Mouse (Mus musculus) ES-E14 (cell line): ENCODE data around the gene Vash1. TPM values are rescaled to one million over a fixed set of nuclear protein-coding genes. Genes with fewer than 3 reads are reported as not detected.

Experiments
- DNase-seq: peaks from one replicate; pipeline ENCODE4 v3.0.0-alpha.2; 2013; ENCODE audit warnings: low read depth, low spot score
- H3K27ac ChIP-seq: 2 replicates; pipeline ENCODE4 v1.5.1; 2012; ENCODE audit warnings: low read depth, mild to moderate bottlenecking, low read length, moderate library complexity, mixed read lengths; ENCODE audit not compliant: poor library complexity, insufficient read depth, severe bottlenecking
- H3K36me3 ChIP-seq: 2 replicates; pipeline ENCODE4 v1.6.1; 2012; ENCODE audit warnings: mild to moderate bottlenecking, low read length, moderate library complexity, mixed read lengths; ENCODE audit not compliant: control insufficient read depth, poor library complexity, insufficient read depth, severe bottlenecking
- H3K4me1 ChIP-seq, 2 experiments: fragments of 150-350 bp in 1 of 2; sonication (generic) in 1 of 2; 2 replicates each; pipeline ENCODE4 v1.6.1; 2012; ENCODE audit warnings: low read length in 2 of 2, mild to moderate bottlenecking in 1 of 2, mixed read lengths in 1 of 2; ENCODE audit not compliant: control insufficient read depth in 2 of 2, insufficient read depth in 2 of 2, poor library complexity in 1 of 2
- H3K4me3 ChIP-seq, 2 experiments: fragments of 150-350 bp in 1 of 2; sonication (generic) in 1 of 2; 2 replicates each; pipeline ENCODE4 v1.5.1; 2012; ENCODE audit warnings: low read length in 2 of 2, low read depth in 1 of 2, mild to moderate bottlenecking in 1 of 2, mixed read lengths in 1 of 2; ENCODE audit not compliant: insufficient read depth in 1 of 2, poor library complexity in 1 of 2, severe bottlenecking in 1 of 2
- H3K9ac ChIP-seq: 2 replicates; pipeline ENCODE4 v1.6.1; 2012; ENCODE audit warnings: low read depth, mild to moderate bottlenecking, low read length, mixed read lengths; ENCODE audit not compliant: poor library complexity, insufficient read depth, severe bottlenecking
- H3K9me3 ChIP-seq: fragments of 150-350 bp; sonication (generic); 2 replicates; pipeline ENCODE4 v1.6.1; 2012; ENCODE audit warnings: low read depth, mild to moderate bottlenecking, low read length; ENCODE audit not compliant: control insufficient read depth, insufficient read depth
- CHD2 ChIP-seq: IDR thresholded peaks from 2 replicates; pipeline ENCODE4 v1.6.1; 2014; ENCODE audit warnings: mild to moderate bottlenecking, low read depth, low read length, inconsistent platforms
- HCFC1 ChIP-seq: IDR thresholded peaks from 2 replicates; pipeline ENCODE4 v1.6.1; 2012; ENCODE audit warnings: low read length, inconsistent platforms, borderline replicate concordance; ENCODE audit not compliant: insufficient read depth
- MAFK ChIP-seq: IDR thresholded peaks from 2 replicates; pipeline ENCODE4 v1.6.1; 2014; ENCODE audit warnings: mild to moderate bottlenecking, low read depth, low read length, inconsistent platforms; ENCODE audit not compliant: insufficient read depth
- ZC3H11A ChIP-seq: IDR thresholded peaks from 2 replicates; pipeline ENCODE4 v1.6.1; 2012; ENCODE audit warnings: low read depth, mild to moderate bottlenecking, inconsistent platforms, low read length, borderline replicate concordance
- ZNF384 ChIP-seq: IDR thresholded peaks from 2 replicates; pipeline ENCODE4 v1.6.1; 2012; ENCODE audit warnings: low read depth, low read length, inconsistent platforms
- in situ Hi-C, 2 experiments: fragments of 600-800 bp; cut with MboI; formaldehyde crosslinking; loops; one replicate each; pipeline ENCODE4 v1.15.1; 2025; ENCODE audit warnings: low sequenced_read_pairs in 2 of 2, inconsistent platforms in 1 of 2; ENCODE audit not compliant: unreplicated experiment in 2 of 2
- total RNA-seq: library from RNA; depleted of rRNA; stranded (reverse); fragments of 300-350 nt; gene quantifications from 2 replicates; pipeline ENCODE4 v1.2.3, GENCODE M21; 2012

Vash1 gene
- total RNA-seq, 1 experiment: 4.0 TPM

DNA sequence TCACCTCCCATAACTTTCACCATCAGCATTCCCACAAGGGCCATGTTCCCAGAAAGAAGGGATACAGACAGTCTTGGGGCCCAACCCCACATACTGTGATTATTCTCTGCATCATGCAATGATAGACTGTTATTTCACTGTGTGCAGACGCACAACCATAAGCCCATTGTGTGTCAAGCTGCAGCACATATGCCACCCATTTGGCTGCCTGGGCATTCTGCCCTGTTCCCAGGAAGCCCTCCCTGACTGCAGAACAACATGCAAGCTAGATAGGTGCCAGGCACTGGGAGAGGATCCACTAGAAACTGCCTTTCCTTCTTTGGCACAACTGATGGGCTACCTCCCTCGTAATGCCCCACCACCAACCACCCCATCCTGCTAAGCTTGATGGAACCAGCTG is 10.1 kb upstream of the Vash1 start:
- no peaks in the 10 kb centered on the region for H3K9me3 ChIP-seq
- no peak overlapping the region for H3K4me3 ChIP-seq
- DNase-seq: no peak
- no peak overlapping the region for H3K9ac ChIP-seq
- H3K27ac ChIP-seq: no peak overlapping the region
- no peaks in the 10 kb centered on the region for H3K4me1 ChIP-seq
- in situ Hi-C loops: no loop called here
- no peak for TF ChIP-seq ZNF384
- H3K36me3 ChIP-seq: no peaks in the 10 kb centered on the region

DNA sequence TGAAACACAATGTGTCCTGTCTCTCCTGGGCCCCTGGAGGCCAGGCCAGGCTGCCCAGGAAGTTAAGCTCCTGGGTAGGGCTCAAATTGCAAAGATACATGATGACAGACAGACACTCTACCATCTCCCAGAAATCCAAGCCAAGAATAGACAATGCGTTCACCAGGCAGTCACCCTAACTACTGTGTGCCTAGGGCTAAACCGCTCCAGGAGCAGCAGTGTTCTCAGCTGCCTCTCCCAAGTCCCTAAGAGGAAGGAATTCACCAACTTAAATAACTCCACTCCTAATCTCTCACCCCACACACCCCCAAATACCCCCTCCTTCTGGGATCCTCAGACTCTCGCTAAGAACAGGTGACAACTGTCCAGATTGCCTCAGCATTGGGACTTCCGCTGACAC is 6.4 kb upstream of the Vash1 start:
- Histone ChIP-seq H3K4me1 (no peaks in the 10 kb centered on the region), H3K36me3 (no peaks in the 10 kb centered on the region), H3K9me3 (no peaks in the 10 kb centered on the region), H3K9ac (no peak overlapping the region), H3K4me3 (no peak overlapping the region), H3K27ac (no peak overlapping the region)
- no peak for DNase-seq
- TF ChIP-seq ZC3H11A: no peak
- in situ Hi-C loops: no loop called here

DNA sequence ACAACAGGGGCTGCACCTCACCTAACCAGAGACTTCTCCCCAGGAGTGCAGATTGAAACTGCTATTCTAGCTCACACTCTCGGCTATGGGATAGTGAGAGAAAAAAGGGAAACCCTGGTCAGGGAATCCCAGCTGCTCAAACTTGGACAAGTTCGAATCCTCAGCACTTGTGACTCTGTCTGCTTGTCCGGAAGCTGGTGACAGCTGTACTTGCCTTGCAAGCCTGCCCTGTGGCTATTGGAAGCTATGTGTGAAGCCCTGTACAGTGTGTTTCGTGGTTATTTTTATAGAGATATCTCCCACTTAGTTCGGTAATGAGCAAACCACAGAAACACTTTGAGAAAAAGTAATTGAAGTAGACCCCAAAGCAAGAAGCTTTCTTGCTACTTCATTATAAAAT is 6.0 kb upstream of the Vash1 start:
- Histone ChIP-seq H3K36me3 (no peaks in the 10 kb centered on the region), H3K4me1 (no peaks in the 10 kb centered on the region), H3K9me3 (no peaks in the 10 kb centered on the region), H3K27ac (no peak overlapping the region), H3K4me3 (no peak overlapping the region), H3K9ac (no peak overlapping the region)
- TF ChIP-seq MAFK (no peak), CHD2 (no peak), HCFC1 (no peak), ZC3H11A (no peak), ZNF384 (no peak)
- in situ Hi-C loops: no loop called here
- no peak for DNase-seq

DNA sequence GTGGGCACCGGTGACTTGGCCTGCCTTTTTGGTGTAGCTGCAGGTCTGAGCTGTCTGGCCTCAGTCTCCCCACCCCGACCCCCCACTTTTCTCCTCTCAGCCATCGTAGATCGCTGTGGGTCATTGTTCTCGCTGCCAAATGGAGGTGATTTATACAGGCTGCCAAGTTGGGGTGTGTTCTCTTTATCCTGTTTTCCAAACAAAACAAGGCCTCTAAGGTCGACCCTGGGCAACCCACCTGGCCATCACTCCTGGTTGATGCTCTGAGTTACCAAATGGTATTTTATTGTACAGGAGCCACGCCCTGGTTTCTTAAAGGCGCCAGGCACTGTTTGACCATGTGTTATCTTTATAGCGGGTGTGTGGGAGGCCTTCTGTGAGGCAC is 1.0 kb downstream of the Vash1 start:
- H3K36me3 ChIP-seq: no peaks in the 10 kb centered on the region
- no peak overlapping the region for H3K9ac ChIP-seq
- H3K4me1 ChIP-seq: peaks cover 3% of the 10 kb centered on the region in 2 experiments; a peak in 1 of 4 replicates
- no peak overlapping the region for H3K27ac ChIP-seq
- no peaks in the 10 kb centered on the region for H3K9me3 ChIP-seq
- DNase-seq: no peak
- TF ChIP-seq CHD2 (no peak), ZC3H11A (no peak)
- H3K4me3 ChIP-seq: peak overlapping the region; percentile 80 to 85
- in situ Hi-C loops: no loop called here

DNA sequence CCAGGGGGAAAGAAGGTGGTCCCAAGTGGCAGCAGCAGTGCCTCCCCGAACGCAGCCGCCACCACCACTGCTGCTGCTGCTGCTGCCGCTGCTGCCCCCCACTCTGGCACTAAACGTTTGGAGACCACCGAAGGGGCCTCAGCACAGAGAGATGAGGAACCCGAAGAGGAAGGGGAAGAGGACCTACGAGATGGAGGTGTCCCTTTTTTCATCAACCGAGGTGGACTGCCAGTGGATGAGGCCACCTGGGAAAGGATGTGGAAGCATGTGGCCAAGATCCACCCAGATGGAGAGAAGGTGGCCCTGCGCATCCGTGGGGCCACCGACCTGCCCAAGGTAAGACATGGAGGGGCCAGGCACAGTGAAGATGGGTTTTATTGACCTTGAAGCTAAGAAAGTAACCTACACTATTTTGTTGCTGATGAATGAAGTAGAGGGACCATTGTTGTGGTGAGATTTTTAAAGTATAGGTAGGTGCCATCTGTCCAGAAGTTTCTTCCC is 1.5 kb downstream of the Vash1 start:
- no peak for DNase-seq
- no peaks in the 10 kb centered on the region for H3K36me3 ChIP-seq
- H3K4me1 ChIP-seq: peaks cover 3% of the 10 kb centered on the region in 2 experiments; a peak in 1 of 4 replicates
- no peaks in the 10 kb centered on the region for H3K9me3 ChIP-seq
- H3K27ac ChIP-seq: no peak overlapping the region
- no peak overlapping the region; a peak in 1 of 4 replicates for H3K4me3 ChIP-seq
- no peak overlapping the region for H3K9ac ChIP-seq
- in situ Hi-C loops: no loop called here
- TF ChIP-seq ZNF384: no peak
- no peak for TF ChIP-seq MAFK
- TF ChIP-seq CHD2: no peak
- no peak for TF ChIP-seq HCFC1
- no peak for TF ChIP-seq ZC3H11A
